7 mouse cellular contexts compared by ENCODE assay signal in genomic region chr1:79859026-79859425, GRCm38 (mm10). TPM values are rescaled to one million over a fixed set of nuclear protein-coding genes. Genes with fewer than 3 reads are reported as not detected.
A peak's percentile ranks its signal among the peaks of the same experiment; 100 is the strongest.
DNase-seq lines count a peak whose midpoint lies in the region; ATAC-seq and TF ChIP-seq lines count a peak whose summit lies in the region.

No protein-coding gene starts in this region.

- 28% methylated on average over 4 of the region's 4 CpGs for WGBS in thymus, adult 2 months
- 35% methylated on average over 4 of the region's 4 CpGs for WGBS in forebrain, embryonic 15.5 days
- WGBS in liver, embryonic 16.5 days (ENCODE audit: insufficient replicate concordance): 24% methylated on average over 4 of the region's 4 CpGs

- no peaks in the 10 kb centered on the region; the same call in 1 of the 2 replicates for H3K27me3 ChIP-seq in thymus, adult 2 months (ENCODE audit: control insufficient read depth, insufficient read depth, low read length)
- peaks cover 26% of the 10 kb centered on the region for H3K27me3 ChIP-seq in forebrain, embryonic 15.5 days
- peaks cover 28% of the 10 kb centered on the region for H3K27me3 ChIP-seq in liver, embryonic 16.5 days (ENCODE audit: control insufficient read depth, insufficient read depth, low read depth, low read length)

- H3K27ac ChIP-seq in thymus, adult 2 months (ENCODE audit: control insufficient read depth, insufficient read depth, low read length): no peak overlapping the region
- no peak overlapping the region for H3K27ac ChIP-seq in forebrain, embryonic 15.5 days (replicated peaks)
- H3K27ac ChIP-seq in liver, embryonic 16.5 days (ENCODE audit: low read length): no peak overlapping the region

- ATAC-seq in forebrain, embryonic 15.5 days (replicated peaks): peak; percentile 12; the same call in 1 of the 2 replicates
- no peak for ATAC-seq in liver, embryonic 16.5 days (ENCODE audit: low read depth)
- no peak for ATAC-seq in erythroid progenitor cell, adult 5-6 weeks (replicated peaks; ENCODE audit: low FRiP score, poor library complexity, severe bottlenecking)
- ATAC-seq in CD4-positive, CD25-positive, alpha-beta regulatory T cell, adult 4 months: no peak

- H3K4me3 ChIP-seq in thymus, adult 2 months (ENCODE audit: control insufficient read depth, insufficient read depth, low read length): peak overlapping the region; percentile 39
- peak overlapping the region; percentile 69 for H3K4me3 ChIP-seq in forebrain, embryonic 15.5 days
- peak overlapping the region; percentile 50 for H3K4me3 ChIP-seq in liver, embryonic 16.5 days (ENCODE audit: low read depth, low read length)

- peak overlapping the region; percentile 71 for H3K9ac ChIP-seq in forebrain, embryonic 15.5 days (replicated peaks)
- no peak overlapping the region; the same call in 1 of the 2 replicates for H3K9ac ChIP-seq in liver, embryonic 16.5 days (ENCODE audit: low read depth, low read length)

- H3K9me3 ChIP-seq in forebrain, embryonic 15.5 days: no peaks in the 10 kb centered on the region
- no peaks in the 10 kb centered on the region for H3K9me3 ChIP-seq in liver, embryonic 16.5 days (replicated peaks; ENCODE audit: control insufficient read depth, low read length)

- H3K36me3 ChIP-seq in thymus, adult 2 months (ENCODE audit: control insufficient read depth, insufficient read depth, low read length): no peaks in the 10 kb centered on the region
- H3K36me3 ChIP-seq in forebrain, embryonic 15.5 days: no peaks in the 10 kb centered on the region
- no peaks in the 10 kb centered on the region for H3K36me3 ChIP-seq in liver, embryonic 16.5 days (ENCODE audit: control insufficient read depth, insufficient read depth)

- TF ChIP-seq POLR2A in thymus, adult 2 months (IDR thresholded peaks at IDR 0.05; ENCODE audit: control insufficient read depth, extremely low read depth, insufficient read depth, low read length, poor library complexity): no peak

- no peak for TF ChIP-seq CTCF in thymus, adult 2 months (IDR thresholded peaks at IDR 0.05; ENCODE audit: borderline replicate concordance, control insufficient read depth, extremely low read depth, insufficient read depth, low read length, poor library complexity)

- H3K4me1 ChIP-seq in thymus, adult 2 months (replicated peaks; ENCODE audit: control insufficient read depth, insufficient read depth, low read length): peaks cover 9% of the 10 kb centered on the region
- peaks cover 29% of the 10 kb centered on the region for H3K4me1 ChIP-seq in forebrain, embryonic 15.5 days
- no peaks in the 10 kb centered on the region; the same call in 1 of the 2 replicates for H3K4me1 ChIP-seq in liver, embryonic 16.5 days (ENCODE audit: control insufficient read depth, low read depth, low read length)

- no peak for DNase-seq in thymus, adult 2 months
- no peak for DNase-seq in thymus, adult 18-20 months
- no peak for DNase-seq in gastrocnemius, postnatal 10 days

- H3K4me2 ChIP-seq in forebrain, embryonic 15.5 days (replicated peaks): peak overlapping the region; percentile 97
- H3K4me2 ChIP-seq in liver, embryonic 16.5 days (ENCODE audit: low read depth, low read length): peak overlapping the region; percentile 62

RNA-seq across cellular contexts. Expression of gene Serpine2, which starts 2.0 kb away (rescaled TPM):
- polyA plus RNA-seq in thymus, adult 2 months (2012; rRNA removed): 33.8 and 46.7 TPM in 2 replicates
- 47.6 and 55.5 TPM in 2 replicates for polyA plus RNA-seq in forebrain, embryonic 15.5 days (2015; fragmentation: Nextera tagmentation; extraction: Ambion mirVana)
- 6.5 and 6.8 TPM in 2 replicates for polyA plus RNA-seq in liver, embryonic 16.5 days (2015; fragmentation: Nextera tagmentation; extraction: Ambion mirVana)
- 9.0 and 9.6 TPM in 2 replicates for total RNA-seq in erythroid progenitor cell, adult 5-6 weeks (2015; ENCODE audit: low replicate concordance)
- total RNA-seq in erythroid progenitor cell, adult 5-6 weeks (2017; ENCODE audit: low replicate concordance): 4.9 and 7.4 TPM in 2 replicates
- total RNA-seq in gastrocnemius, postnatal 10 days (2021): 10 to 100 TPM; 47.0 to 86.2 TPM
- polyA plus RNA-seq in CD4-positive, CD25-positive, alpha-beta regulatory T cell, adult 4 months (2017; shearing (Covaris generic)): 1 to 10 TPM; 1.7 to 2.8 TPM
